Mouse (Mus musculus): ENCODE data around the gene Wdr62. TPM values are rescaled to one million over a fixed set of nuclear protein-coding genes. Genes with fewer than 3 reads are reported as not detected.

Wdr62 gene
- total RNA-seq, 2 experiments from 2014 or later: 2.5 to 3.5 TPM

DNA sequence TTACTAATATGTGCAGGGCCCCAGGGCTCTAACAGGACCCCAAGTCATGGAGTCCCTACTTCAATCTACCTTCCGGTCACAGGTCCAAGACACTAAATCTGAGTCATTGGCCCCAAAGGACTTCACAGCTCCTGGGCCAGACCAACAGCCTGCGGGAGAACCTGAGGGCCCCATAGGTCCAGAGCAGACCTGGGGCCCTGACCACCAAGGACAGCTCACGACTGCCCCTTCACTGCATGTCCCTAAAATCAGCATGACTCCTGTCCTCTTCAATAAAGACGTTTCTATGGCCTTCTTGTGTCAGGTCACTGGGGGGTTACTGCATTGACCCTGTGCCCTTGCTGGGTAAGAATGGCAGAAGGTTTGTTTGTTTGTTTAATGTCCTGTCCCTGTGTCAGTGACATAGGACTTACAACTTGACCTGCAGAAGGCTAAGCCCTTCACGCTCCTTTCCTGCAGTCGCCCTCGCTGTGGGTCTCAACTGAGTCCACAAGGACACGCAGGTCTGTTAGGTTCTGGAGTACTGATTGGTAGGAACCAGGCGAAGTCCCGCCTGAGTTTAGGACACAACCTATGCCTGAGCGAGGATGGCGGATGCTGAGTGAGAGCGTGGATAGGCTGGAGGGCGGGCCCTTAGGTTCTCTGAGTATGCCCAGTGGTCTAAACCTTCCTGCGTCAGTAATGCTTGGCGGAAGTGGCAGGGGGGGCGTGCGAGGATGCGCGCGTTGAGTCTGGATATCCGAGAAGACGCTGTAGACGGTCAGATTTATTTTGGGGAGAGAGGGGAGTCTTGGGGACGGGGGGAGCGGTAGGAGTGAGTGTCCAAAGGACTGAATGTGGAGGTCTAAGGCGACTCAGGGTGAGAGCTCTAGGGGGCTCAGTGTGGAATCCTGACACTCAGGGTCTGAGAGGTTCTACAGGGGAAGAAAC lies 28.1 kb upstream of the Wdr62 start, which contains the start of gene Alkbh6:
TSS of gene Alkbh6 (plus strand) at position 642 of the 930 bp plus-strand sequence.
- DNase-seq (ENCODE audit: extremely low spot score in 1 of 2, low spot score in 2 of 2): peak; percentile 95 to 96
- intact Hi-C loops (cut with DNase I): no loop called here

DNA sequence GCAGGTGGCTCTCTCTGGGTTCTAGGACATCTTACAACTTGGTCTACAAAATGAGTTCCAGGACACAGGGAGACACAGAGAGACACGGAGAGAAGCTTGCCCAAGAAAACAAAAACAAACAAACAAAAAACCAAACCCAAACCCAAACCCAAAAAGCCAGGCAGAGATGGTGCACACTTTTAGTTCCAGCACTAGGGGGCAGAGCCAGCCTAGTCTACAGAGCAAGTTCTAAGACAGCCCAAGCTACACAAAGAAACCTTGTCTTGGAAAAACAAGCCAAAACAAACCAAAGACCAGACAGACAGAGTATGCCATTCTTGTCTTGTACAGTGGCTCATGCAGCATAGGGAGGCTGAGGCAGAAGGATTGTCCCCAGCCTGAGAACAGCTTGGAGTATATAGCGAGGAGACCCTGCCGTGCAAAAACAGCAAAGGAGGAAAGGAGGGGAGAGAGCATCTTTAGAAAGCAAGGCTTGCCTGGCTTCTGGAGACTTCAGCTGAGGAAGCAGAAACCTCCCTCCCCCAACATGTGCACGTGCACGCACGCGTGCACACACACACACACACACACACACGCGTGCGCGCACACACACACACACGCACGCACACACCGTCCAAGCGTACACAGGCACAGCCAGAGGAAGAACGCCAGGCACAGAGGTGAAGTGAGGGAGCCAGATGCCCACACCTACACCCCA lies 26.0 kb upstream of the Wdr62 start:
- DNase-seq (ENCODE audit: extremely low spot score in 1 of 2, low spot score in 2 of 2): no peak
- intact Hi-C loops (cut with DNase I): no loop called here

DNA sequence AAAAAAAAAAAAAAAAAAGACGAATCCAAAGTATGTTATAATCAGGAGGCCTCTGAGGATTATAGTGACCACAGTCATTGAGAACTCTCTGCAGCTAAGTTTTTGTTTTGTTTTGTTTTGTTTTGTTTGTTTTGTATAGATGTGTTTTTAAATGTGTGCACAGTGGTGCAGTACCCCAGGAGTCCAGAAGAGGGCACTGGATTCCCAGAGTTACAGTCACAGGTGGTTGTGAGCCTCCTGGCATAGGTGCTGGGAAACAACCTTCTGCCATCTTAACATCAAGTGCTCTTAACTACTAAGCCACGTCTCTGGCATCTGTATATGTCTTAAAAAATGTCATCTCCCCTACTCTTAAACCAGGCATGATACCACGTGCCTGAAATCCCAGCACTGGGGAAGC lies 20.7 kb upstream of the Wdr62 start:
- no peak for DNase-seq (ENCODE audit: extremely low spot score in 1 of 2, low spot score in 2 of 2)
- intact Hi-C loops (cut with DNase I): no loop called here

DNA sequence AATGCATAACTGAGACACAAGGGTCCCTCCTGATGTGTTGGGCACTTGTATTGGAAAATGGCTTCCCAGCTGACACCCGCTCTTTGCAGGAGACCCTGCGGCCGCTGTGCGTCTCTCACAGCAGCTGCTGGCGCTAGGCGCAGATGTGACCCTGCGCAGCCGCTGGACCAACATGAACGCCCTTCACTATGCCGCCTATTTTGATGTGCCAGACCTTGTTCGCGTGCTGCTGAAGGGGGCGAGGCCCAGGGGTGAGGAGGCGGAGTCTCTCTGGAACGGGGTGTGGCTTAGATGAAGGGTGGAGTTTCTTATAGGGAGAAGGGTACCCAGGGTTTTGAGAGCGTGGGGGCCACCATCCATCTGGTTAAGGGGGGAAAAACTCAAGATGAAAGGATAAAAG lies 17.0 kb upstream of the Wdr62 start:
- DNase-seq (ENCODE audit: extremely low spot score in 1 of 2, low spot score in 2 of 2): no peak
- intact Hi-C loops (cut with DNase I): no loop called here

DNA sequence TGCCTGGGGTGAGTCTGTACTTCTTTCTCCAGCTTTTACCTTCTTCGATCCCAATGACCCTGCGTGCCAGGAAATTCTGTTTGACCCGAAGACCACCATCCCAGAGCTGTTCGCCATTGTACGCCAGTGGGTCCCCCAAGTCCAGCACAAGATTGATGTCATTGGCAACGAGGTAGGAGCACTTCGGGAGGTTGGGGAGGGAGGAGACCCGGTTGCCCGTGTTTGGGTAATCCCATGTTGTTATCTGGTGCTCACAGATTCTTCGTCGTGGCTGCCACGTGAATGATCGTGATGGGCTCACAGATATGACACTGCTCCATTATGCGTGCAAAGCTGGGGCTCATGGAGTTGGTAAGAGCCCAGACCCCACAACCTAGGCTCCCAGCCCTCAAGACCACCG lies 16.6 kb upstream of the Wdr62 start:
- no peak for DNase-seq (ENCODE audit: extremely low spot score in 1 of 2, low spot score in 2 of 2)

DNA sequence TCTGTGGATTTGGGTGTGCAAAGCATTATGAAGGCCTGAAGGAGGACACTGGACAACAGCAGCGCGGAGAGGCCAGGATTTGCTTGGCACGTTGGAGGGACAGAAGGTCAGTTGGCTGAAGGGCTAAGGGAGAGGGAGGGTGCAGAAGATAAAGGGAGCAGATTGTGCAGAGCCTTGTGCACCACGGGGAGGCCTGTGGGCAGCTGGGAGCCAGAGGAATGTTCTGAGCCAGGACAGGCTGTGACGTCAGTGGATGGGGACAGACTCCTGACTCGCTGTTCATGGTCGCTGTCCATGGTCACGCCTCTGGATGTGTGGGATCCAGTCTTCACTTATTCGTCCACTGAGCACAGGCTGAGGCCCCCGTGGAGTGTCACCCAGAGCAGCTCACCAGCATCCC lies 14.9 kb upstream of the Wdr62 start:
- intact Hi-C loops (cut with DNase I): no loop called here
- DNase-seq (ENCODE audit: extremely low spot score in 1 of 2, low spot score in 2 of 2): peak in 1 of 2 experiments; percentile 48

More for the DNA sequence above, 16.6 kb upstream of the Wdr62 start:
- intact Hi-C loops (cut with DNase I): no loop called here

DNA sequence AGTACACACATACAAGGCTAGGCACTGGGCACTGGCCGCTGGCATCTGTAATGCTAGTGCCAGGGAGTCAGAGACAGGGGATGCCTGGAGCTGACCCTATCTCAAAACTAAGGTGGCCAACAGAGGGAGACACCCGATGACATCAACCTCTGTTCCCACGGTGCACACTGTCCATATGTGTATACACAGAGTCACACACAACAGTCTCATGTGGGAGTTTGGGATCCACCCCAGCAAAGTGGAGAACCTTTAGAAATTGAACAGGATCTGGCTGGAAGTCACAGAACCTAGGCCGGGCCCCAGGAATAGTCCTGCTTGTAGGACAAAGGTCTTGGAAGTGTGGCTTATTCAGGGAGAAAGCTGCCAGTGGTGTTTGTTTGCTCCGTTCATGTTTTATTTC lies 14.1 kb upstream of the Wdr62 start:
- no peak for DNase-seq (ENCODE audit: extremely low spot score in 1 of 2, low spot score in 2 of 2)
- intact Hi-C loops (cut with DNase I): loop anchor here (5.0 kb wide), 1 partner anchor 62 kb away; the partner anchor contains the start of genes Polr2i and Tbcb

DNA sequence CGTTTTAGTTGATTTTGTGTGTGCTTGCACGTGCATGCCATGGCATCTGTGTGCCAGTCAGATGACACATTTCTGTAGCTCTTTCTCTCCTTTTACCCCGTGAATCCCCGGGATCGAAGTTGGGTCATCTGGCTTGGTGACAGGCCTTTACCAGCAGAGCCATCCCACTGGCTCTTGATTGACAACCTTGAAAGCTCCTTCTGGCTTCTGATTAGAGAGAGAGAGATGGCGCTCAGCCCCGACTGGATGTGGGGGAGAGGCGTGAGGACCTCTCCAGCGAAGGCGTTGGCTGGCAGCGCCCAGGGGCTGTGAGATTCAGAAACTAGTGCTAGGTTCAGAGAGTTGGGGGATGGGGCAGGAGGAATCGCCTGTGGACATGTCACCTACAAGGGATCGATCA lies 13.6 kb upstream of the Wdr62 start:
- intact Hi-C loops (cut with DNase I): loop anchor here (5.0 kb wide), 1 partner anchor 61 kb away; the partner anchor contains the start of genes Polr2i and Tbcb
- DNase-seq (ENCODE audit: extremely low spot score in 1 of 2, low spot score in 2 of 2): peak in 1 of 2 experiments; percentile 56

DNA sequence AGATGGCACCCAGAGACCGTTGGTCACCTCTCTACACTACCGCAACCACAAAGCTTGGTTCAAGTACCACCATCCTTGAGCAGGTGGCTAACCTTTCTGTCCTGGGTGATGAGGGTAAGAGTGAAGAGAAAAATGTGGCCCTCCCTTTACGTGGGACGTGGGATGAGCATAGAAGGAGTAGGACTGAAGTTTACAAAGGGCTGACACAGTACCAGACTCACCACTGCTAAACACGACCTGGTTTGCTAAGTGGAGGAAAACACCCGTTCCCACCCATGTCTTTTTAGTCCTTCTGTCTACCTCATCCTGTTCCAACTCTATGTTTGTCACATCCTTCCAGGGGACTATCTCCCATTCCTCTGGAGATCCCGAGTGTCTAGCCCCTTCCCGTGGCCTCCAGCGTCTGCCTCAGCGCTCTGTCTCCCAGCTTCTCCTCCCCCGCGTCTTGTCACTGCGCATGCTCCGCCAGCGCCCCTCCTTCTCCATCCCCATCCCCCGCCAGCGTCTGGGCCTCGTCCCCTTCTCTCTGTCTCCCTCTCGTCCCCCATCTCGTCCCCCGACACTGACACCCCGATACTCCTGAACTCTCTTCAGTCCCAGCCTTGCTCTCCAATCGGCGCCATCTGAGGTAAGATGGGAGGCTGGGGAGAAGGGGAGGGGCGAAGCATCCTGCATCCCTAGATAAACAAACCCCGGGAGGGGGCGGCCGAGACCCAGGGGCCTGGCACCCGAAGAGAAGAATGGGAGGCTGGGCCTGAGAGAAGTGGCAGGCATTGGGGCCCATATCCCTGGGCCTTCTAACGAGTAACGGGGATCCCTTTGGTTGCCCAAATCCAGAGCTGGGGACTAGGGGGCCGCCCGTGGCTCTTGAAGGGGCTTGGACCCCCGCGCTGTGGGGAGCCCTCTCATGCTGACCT lies 11.3 kb upstream of the Wdr62 start, which contains the start of gene Clip3:
TSS of gene Clip3 (plus strand) at position 514 of the 917 bp plus-strand sequence.
- DNase-seq (ENCODE audit: extremely low spot score in 1 of 2, low spot score in 2 of 2): peak; percentile 86 to 92
- intact Hi-C loops (cut with DNase I): loop anchor here (5.0 kb wide), 1 partner anchor 59 kb away; the partner anchor contains the start of genes Polr2i and Tbcb

DNA sequence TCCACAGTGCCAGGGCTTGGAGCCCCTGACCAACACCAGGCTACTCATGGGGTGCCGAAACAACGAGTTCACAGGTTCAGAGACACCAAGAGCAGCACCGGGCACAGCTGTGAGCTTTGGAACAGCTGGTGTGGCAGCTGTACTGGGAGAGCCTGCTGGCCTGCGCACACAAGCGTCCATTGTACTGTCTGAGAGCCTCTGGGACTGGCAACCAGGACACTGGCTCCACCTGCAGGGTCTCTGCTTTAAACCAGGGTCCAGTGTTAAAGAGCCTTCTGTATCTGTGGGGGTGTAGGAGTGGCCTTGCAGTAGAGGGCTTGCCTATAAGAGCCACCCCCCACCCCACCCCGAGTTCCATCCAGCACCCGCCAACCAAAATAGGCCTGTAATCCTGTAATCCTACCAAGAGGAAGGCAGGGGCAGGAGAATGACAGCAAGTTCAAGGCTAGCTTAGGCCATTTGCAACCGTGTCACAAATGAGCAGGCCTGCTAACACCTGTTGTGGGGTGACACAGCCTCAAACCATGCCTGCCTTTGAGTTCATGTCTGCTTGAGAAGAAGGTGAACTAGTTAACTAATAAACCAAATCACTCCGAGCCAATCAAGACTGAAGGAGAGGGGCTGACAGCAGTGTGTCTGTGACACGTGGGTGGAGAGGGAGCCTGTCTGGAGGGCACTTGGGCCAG lies 9.6 kb upstream of the Wdr62 start:
- DNase-seq (ENCODE audit: extremely low spot score in 1 of 2, low spot score in 2 of 2): peak in 1 of 2 experiments; percentile 65
- intact Hi-C loops (cut with DNase I): loop anchor here (5.0 kb wide), 1 partner anchor 58 kb away; the partner anchor contains the start of genes Polr2i and Tbcb

DNA sequence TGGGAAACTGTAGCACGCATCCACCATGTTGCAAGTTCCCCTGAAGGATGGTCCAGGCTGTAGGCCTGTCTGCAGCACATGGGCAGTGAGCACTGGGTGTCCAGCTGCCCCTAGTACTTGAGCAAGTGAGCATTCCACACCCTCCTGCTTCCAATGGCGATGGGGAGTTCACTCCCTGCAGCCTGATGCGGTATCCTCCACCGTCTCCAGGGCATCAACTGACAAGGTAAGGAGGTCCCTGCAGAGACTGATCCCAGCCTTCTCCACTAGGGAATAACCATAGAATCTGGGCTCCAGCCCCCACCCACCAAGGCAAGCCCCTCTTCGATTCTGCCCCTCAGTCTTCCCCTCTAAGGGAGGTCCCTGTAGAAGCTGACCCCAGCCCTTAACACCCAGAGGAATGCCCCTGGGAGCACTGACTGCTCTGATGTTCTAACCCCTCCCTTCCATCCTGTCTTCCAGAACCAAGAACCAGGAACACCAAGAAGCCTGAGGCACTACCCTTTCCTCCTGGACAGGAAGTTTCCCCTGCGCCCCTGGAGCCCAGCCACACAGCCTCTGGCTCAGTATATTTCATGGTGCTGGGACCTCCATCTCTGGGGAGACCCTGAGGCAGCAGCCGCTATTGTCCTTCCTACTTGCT lies 9.0 kb upstream of the Wdr62 start:
- no peak for DNase-seq (ENCODE audit: extremely low spot score in 1 of 2, low spot score in 2 of 2)
- intact Hi-C loops (cut with DNase I): no loop called here

DNA sequence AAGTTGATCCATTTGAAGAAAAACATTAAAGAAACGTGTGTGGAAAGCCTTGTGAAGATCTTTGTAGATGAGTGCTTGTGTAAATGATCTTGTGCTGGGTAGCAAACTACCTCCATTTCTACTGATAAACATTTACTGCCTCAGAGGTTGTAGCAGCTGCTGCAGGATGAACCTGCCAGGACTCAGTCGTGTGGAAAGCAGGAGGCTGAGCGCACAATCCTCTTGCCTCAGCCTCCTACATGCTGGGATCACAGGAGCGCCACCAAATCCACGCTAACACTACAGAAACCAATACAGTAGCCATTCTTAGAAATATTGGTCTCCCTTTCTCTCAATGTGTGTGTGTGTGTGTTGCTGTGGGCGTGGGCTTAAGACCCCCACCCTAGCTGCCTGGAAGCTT lies 7.8 kb upstream of the Wdr62 start:
- intact Hi-C loops (cut with DNase I): no loop called here
- DNase-seq (ENCODE audit: extremely low spot score in 1 of 2, low spot score in 2 of 2): no peak

DNA sequence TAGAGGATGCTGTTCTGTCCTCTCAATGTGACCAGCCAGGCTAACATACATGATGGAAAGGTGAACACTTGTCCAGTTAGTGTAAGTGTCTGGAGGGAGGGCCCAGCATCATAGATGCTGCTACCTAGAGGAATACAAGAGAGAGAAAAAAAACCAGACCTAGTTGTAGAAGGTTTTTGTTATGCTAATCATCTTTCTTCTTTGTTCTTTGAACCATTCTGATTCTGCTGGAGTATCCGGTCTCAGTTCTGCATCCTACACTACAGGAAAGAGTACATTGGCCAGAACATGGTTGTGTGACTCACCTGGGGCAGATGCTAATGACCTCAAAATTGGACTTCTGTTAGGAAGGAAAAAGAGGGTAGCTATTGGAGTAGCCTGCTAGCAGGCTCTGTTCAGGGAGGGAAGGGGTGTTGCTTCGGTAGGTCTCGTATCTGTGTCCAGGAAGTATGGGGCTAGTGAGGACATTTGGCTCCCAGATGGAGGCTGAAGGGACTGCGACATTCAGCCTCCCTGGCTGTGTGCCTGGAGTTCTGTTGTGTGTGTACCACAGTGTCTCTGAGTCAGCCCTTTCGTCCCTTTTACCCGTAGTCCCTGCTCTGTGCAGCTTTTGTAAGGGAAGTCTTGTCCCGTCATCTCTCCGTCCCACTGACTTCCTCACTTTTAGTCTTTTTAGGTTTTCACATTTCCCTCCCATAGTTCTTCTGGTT lies 6.6 kb upstream of the Wdr62 start:
- DNase-seq (ENCODE audit: extremely low spot score in 1 of 2, low spot score in 2 of 2): peak in 1 of 2 experiments; percentile 65
- intact Hi-C loops (cut with DNase I): no loop called here

DNA sequence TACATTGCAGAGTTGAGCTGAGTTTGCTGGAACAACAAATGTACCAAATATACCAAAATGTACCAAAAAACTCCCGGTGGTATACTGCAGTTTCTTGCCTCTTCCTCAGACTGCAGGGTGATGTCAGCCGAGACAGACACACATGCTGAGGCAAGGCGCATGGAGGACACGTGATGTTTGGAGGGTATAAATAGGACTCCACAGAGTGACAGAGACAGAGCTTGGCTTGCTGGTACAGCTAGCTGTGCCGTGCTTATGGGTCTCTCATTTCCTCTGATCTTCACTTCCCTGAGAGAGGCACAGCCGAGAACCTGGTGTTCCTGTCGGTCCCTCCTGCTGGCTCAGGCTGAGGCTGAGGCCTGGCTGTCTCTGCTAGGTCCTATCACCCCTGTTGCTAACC lies 2.5 kb upstream of the Wdr62 start:
- intact Hi-C loops (cut with DNase I): no loop called here
- no peak for DNase-seq (ENCODE audit: extremely low spot score in 1 of 2, low spot score in 2 of 2)

DNA sequence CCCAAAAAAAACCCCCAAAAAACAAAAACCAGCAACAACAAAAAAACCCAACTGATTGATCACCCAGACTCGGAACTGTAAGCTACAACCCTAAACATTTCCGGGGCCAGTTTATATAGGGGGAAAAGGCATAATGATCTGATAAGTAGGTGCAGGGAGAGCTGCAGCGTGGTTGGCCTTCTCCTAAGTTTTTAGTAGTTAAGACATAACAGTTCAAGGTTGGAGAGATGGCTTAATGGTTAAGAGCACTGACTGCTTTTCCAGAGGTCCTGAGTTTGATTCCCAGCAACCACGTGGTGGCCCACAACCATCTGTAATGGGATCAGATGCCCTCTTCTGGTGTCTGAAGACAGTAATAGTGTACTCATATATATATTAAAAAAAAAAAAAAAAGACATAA lies 1.3 kb upstream of the Wdr62 start:
- no peak for DNase-seq (ENCODE audit: extremely low spot score in 1 of 2, low spot score in 2 of 2)
- intact Hi-C loops (cut with DNase I): no loop called here

DNA sequence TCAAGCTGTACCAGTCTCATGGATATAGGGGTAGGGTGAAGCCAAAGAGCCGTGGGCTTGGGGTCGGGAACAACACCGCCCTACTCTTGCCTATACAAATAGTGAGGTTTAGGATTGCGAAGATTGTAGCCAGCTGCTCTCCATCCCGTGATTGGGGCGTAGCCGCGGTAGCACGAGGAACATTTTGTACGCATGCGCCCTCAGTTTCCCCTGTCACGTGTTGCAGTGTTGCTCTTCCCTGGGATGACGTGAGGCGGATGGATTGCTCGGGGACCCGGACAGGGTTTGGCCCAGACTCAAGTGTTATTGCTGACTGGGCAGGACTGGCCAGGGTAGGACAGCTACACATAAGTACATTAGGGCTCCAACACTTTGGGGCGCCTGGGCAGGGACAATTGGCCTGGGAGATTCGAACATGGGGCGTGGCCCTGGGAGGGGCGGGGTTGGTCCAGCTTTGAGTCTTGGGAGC lies 485 bp upstream of the Wdr62 start:
- DNase-seq (ENCODE audit: extremely low spot score in 1 of 2, low spot score in 2 of 2): peak; percentile 88 to 94
- intact Hi-C loops (cut with DNase I): no loop called here

DNA sequence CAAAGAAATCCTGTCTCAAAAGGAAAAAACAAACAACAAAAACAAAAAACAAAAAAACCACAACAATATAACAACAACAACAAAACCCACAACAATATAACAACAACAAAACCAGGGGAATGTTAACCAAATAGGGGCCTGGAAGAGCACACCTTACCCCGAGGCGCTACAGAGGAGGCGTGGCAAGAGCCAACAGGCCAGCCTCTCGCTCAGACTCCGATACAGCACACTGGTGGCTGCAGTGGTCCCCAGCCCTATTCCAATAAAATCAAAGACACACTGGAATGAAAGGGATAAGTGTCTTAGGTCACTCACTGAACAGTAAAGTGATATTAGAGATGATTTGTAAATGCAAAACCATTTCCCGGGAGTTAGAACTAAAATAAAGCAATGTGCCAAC lies 683 bp downstream of the Wdr62 start:
- no peak for DNase-seq (ENCODE audit: extremely low spot score in 1 of 2, low spot score in 2 of 2)
- intact Hi-C loops (cut with DNase I): no loop called here

Measured in left cerebral cortex, postnatal 10 days (tissue).